Mouse (Mus musculus): Measurements from ENCODE around the gene Zc2hc1b. TPM values are rescaled to one million over a fixed set of nuclear protein-coding genes. Genes with fewer than 3 reads are reported as not detected.

Gene Zc2hc1b
- total and polyA plus RNA-seq, 2 experiments: not detected

DNA sequence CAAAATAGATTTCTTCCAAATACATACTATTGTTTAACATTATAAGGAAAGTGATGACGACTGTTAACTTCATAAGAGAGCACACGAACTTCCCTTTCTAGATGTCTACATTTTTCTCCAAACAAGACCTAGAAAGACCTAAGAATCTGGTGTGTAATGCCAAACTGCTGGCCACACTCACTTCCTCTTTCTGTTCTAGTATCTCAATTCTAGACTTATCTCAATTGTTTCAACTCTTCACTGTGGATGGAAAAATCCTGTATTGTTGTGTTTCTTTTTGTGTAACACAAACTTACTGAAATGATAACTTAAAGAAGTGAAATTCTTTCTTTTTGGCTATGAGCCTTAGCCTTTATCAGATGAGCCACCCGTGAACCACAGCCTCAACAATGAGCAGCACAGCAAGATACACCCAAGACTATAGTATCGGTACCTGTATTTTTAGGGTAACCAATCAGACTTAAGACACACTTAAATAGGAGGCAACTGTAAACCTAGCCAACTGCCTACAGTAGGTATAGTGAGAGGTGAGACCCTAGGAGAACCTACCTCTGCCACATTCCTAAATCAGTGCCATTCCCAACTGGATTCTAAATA, 6.4 kb upstream of the Zc2hc1b start:
- no peak overlapping the region for H3K9ac ChIP-seq (ENCODE audit: low read depth, low read length)
- H3K36me3 ChIP-seq (ENCODE audit: control insufficient read depth, insufficient read depth, low read length): peaks cover 58% of the 10 kb centered on the region
- H3K27me3 ChIP-seq (ENCODE audit: control insufficient read depth, insufficient read depth, low read length): no peaks in the 10 kb centered on the region
- H3K79me2 ChIP-seq (ENCODE audit: control insufficient read depth, insufficient read depth, low read length): no peaks in the 10 kb centered on the region
- peak; percentile 21 for DNase-seq (ENCODE audit: extremely low read depth, low read depth, low spot score)
- no peaks in the 10 kb centered on the region for H3K4me1 ChIP-seq (ENCODE audit: control insufficient read depth, insufficient read depth, low read length)
- H3K4me3 ChIP-seq (ENCODE audit: insufficient read depth, low read depth, low read length): no peak overlapping the region
- WGBS: 84% methylated on average over 4 of the region's 4 CpGs
- no peak overlapping the region for H3K27ac ChIP-seq (replicated peaks; ENCODE audit: insufficient read depth, low read depth, low read length)
- TF ChIP-seq POLR2A (IDR thresholded peaks at IDR 0.05; ENCODE audit: extremely low read depth, insufficient read depth, low read length) (no peak), CTCF (IDR thresholded peaks at IDR 0.05; ENCODE audit: low read depth, low read length) (no peak)

GRCm38 (mm10) chr10:13180211-13180610, 2.4 kb upstream of the Zc2hc1b start:
- no peak for DNase-seq (ENCODE audit: extremely low read depth, low read depth, low spot score)
- no peak overlapping the region for H3K27ac ChIP-seq (replicated peaks; ENCODE audit: insufficient read depth, low read depth, low read length)
- H3K4me1 ChIP-seq (ENCODE audit: control insufficient read depth, insufficient read depth, low read length): no peaks in the 10 kb centered on the region

DNA sequence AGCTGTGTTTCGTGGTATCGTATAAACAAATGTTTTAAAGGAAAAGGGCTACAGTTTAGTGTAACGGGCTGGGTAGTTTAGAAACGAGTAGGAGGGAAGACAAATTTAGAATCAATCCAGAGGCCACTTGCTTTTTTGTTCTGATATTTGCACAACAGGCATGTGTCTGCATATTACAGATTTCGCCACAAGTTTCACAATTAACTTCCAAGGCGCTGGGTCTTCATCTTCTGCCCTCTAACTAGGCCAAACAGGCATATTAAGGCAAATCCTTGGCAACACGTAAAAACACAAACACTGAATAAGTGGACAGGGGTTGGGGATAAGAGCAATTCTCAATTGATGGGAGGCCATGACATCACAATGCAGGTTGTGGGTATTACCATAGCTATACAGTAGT, 2.0 kb downstream of the Zc2hc1b start:
- TF ChIP-seq CTCF (IDR thresholded peaks at IDR 0.05; ENCODE audit: low read depth, low read length): no peak
- no peak for TF ChIP-seq POLR2A (IDR thresholded peaks at IDR 0.05; ENCODE audit: extremely low read depth, insufficient read depth, low read length)
- 92% methylated on average over 7 of the region's 7 CpGs for WGBS
- no peak overlapping the region for H3K27ac ChIP-seq (replicated peaks; ENCODE audit: insufficient read depth, low read depth, low read length)
- no peak overlapping the region for H3K4me3 ChIP-seq (ENCODE audit: insufficient read depth, low read depth, low read length)
- H3K36me3 ChIP-seq (ENCODE audit: control insufficient read depth, insufficient read depth, low read length): peaks cover 36% of the 10 kb centered on the region
- no peaks in the 10 kb centered on the region for H3K27me3 ChIP-seq (ENCODE audit: control insufficient read depth, insufficient read depth, low read length)
- H3K4me1 ChIP-seq (ENCODE audit: control insufficient read depth, insufficient read depth, low read length): no peaks in the 10 kb centered on the region
- H3K9ac ChIP-seq (ENCODE audit: low read depth, low read length): no peak overlapping the region
- DNase-seq (ENCODE audit: extremely low read depth, low read depth, low spot score): no peak
- no peaks in the 10 kb centered on the region for H3K79me2 ChIP-seq (ENCODE audit: control insufficient read depth, insufficient read depth, low read length)

More at GRCm38 (mm10) chr10:13180211-13180610, 2.4 kb upstream of the Zc2hc1b start:
- H3K9ac ChIP-seq (ENCODE audit: low read depth, low read length): no peak overlapping the region
- H3K36me3 ChIP-seq (ENCODE audit: control insufficient read depth, insufficient read depth, low read length): peaks cover 65% of the 10 kb centered on the region
- no peak overlapping the region for H3K4me3 ChIP-seq (ENCODE audit: insufficient read depth, low read depth, low read length)
- no peak for TF ChIP-seq CTCF (IDR thresholded peaks at IDR 0.05; ENCODE audit: low read depth, low read length)
- no peak for TF ChIP-seq POLR2A (IDR thresholded peaks at IDR 0.05; ENCODE audit: extremely low read depth, insufficient read depth, low read length)
- H3K27me3 ChIP-seq (ENCODE audit: control insufficient read depth, insufficient read depth, low read length): no peaks in the 10 kb centered on the region
- no peaks in the 10 kb centered on the region for H3K79me2 ChIP-seq (ENCODE audit: control insufficient read depth, insufficient read depth, low read length)
- WGBS: 96% methylated on average over 7 of the region's 7 CpGs

DNA sequence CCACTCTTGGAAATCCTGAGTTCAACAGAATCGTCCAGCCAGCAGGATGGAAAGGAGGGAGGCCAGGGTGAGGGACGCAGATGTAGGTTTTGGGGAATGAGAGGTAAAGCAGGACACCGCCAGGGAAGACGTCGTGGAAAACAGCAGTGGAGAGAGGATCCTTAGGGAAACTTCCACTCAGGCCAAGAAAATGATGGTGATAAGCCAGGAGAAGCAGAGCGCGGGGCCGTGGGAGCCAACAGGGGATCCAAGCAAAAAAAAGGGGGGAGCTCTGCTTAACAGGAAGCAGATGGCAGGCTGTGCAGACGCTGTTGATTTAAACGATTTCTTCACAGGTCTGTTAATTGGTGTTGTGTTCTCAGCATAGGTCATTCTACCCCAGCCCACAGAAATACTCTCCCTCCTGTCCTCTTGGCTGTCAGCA, 5.0 kb downstream of the Zc2hc1b start:
- no peak overlapping the region for H3K4me3 ChIP-seq (ENCODE audit: insufficient read depth, low read depth, low read length)
- H3K4me1 ChIP-seq (ENCODE audit: control insufficient read depth, insufficient read depth, low read length): no peaks in the 10 kb centered on the region
- no peak for DNase-seq (ENCODE audit: extremely low read depth, low read depth, low spot score)
- H3K36me3 ChIP-seq (ENCODE audit: control insufficient read depth, insufficient read depth, low read length): peaks cover 9% of the 10 kb centered on the region; the same call in 1 of the 2 replicates
- WGBS: 70% methylated on average over 10 of the region's 10 CpGs
- no peak for TF ChIP-seq CTCF (IDR thresholded peaks at IDR 0.05; ENCODE audit: low read depth, low read length)
- no peak overlapping the region for H3K27ac ChIP-seq (replicated peaks; ENCODE audit: insufficient read depth, low read depth, low read length)
- H3K9ac ChIP-seq (ENCODE audit: low read depth, low read length): no peak overlapping the region
- H3K27me3 ChIP-seq (ENCODE audit: control insufficient read depth, insufficient read depth, low read length): no peaks in the 10 kb centered on the region
- no peaks in the 10 kb centered on the region for H3K79me2 ChIP-seq (ENCODE audit: control insufficient read depth, insufficient read depth, low read length)

DNA sequence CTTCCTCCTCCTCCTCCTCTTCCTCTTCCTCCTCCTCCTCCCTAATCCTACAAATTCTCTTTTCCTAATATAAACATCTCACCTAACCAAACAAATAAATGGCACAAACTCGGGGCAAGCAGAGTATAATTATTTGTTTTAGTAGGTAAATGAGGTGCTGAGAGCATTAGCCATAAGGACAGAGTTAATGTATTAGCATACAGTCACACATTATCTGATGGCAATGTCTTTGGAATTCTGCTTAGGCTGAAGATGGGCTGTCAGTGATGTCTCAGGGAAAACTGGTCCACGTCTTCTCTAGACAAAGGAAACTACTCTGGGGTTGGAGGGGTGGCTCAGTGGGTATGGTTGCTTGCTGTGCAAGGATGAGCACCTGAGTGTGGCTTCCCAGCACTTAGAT, 6.4 kb downstream of the Zc2hc1b start:
- Histone ChIP-seq H3K4me3 (ENCODE audit: insufficient read depth, low read depth, low read length) (no peak overlapping the region), H3K27me3 (ENCODE audit: control insufficient read depth, insufficient read depth, low read length) (no peaks in the 10 kb centered on the region), H3K79me2 (ENCODE audit: control insufficient read depth, insufficient read depth, low read length) (no peaks in the 10 kb centered on the region), H3K9ac (ENCODE audit: low read depth, low read length) (no peak overlapping the region), H3K36me3 (ENCODE audit: control insufficient read depth, insufficient read depth, low read length) (no peaks in the 10 kb centered on the region), H3K4me1 (ENCODE audit: control insufficient read depth, insufficient read depth, low read length) (no peaks in the 10 kb centered on the region), H3K27ac (replicated peaks; ENCODE audit: insufficient read depth, low read depth, low read length) (no peak overlapping the region)
- no peak for DNase-seq (ENCODE audit: extremely low read depth, low read depth, low spot score)
- no peak for TF ChIP-seq CTCF (IDR thresholded peaks at IDR 0.05; ENCODE audit: low read depth, low read length)
- TF ChIP-seq POLR2A (IDR thresholded peaks at IDR 0.05; ENCODE audit: extremely low read depth, insufficient read depth, low read length): no peak
- WGBS: 50% methylated on average over 2 of the region's 2 CpGs

- 63% methylated on average over 12 of the region's 12 CpGs for WGBS
- Histone ChIP-seq H3K79me2 (ENCODE audit: control insufficient read depth, insufficient read depth, low read length) (no peaks in the 10 kb centered on the region), H3K36me3 (ENCODE audit: control insufficient read depth, insufficient read depth, low read length) (no peaks in the 10 kb centered on the region), H3K27me3 (ENCODE audit: control insufficient read depth, insufficient read depth, low read length) (no peaks in the 10 kb centered on the region), H3K9ac (ENCODE audit: low read depth, low read length) (no peak overlapping the region), H3K27ac (replicated peaks; ENCODE audit: insufficient read depth, low read depth, low read length) (no peak overlapping the region), H3K4me3 (ENCODE audit: insufficient read depth, low read depth, low read length) (no peak overlapping the region), H3K4me1 (ENCODE audit: control insufficient read depth, insufficient read depth, low read length) (no peaks in the 10 kb centered on the region)
- no peak for TF ChIP-seq POLR2A (IDR thresholded peaks at IDR 0.05; ENCODE audit: extremely low read depth, insufficient read depth, low read length)
- DNase-seq (ENCODE audit: extremely low read depth, low read depth, low spot score): no peak
These were observed 6.9 kb downstream of the Zc2hc1b start for GRCm38 (mm10) chr10:13170739-13171448.

All from liver, adult 2 months (tissue).